Mouse (Mus musculus): ENCODE measurements around the gene Hoxa6.
A peak's percentile ranks its signal among the peaks of the same experiment; 100 is the strongest.

The Hoxa6 gene

GRCm38 (mm10) chr6:52180213-52180710 lies 28.3 kb downstream of the Hoxa6 start:
- no peak for DNase-seq (ENCODE audit: low spot score in 2 of 2)

- DNase-seq (ENCODE audit: low spot score in 2 of 2), result no peak
These were observed 28.8 kb downstream of the Hoxa6 start for GRCm38 (mm10) chr6:52179690-52180089.

GRCm38 (mm10) chr6:52178918-52179665 lies 29.4 kb downstream of the Hoxa6 start:
- no peak for DNase-seq (ENCODE audit: low spot score in 2 of 2)

GRCm38 (mm10) chr6:52177806-52178205 lies 30.7 kb downstream of the Hoxa6 start:
- DNase-seq (ENCODE audit: low spot score in 2 of 2), result no peak

GRCm38 (mm10) chr6:52177061-52177735 lies 31.3 kb downstream of the Hoxa6 start, which contains the start of gene 5730596B20Rik:
5730596B20Rik (plus strand) TSS chr6:52177498.
- no peak for DNase-seq (ENCODE audit: low spot score in 2 of 2)

GRCm38 (mm10) chr6:52176391-52176790 lies 32.1 kb downstream of the Hoxa6 start:
- no peak for DNase-seq (ENCODE audit: low spot score in 2 of 2)

- no peak for DNase-seq (ENCODE audit: low spot score in 2 of 2)
These were observed 32.7 kb downstream of the Hoxa6 start for GRCm38 (mm10) chr6:52175864-52176263.

- DNase-seq (ENCODE audit: low spot score in 2 of 2), result no peak
These were observed 33.4 kb downstream of the Hoxa6 start for GRCm38 (mm10) chr6:52174968-52175751.

- no peak for DNase-seq (ENCODE audit: low spot score in 2 of 2)
These were observed 34.9 kb downstream of the Hoxa6 start for GRCm38 (mm10) chr6:52173648-52174047.

GRCm38 (mm10) chr6:52172501-52172900 lies 36.0 kb downstream of the Hoxa6 start:
- DNase-seq (ENCODE audit: low spot score in 2 of 2), result peak; percentile 54 to 86

- DNase-seq (ENCODE audit: low spot score in 2 of 2), result no peak
These were observed 36.6 kb downstream of the Hoxa6 start for GRCm38 (mm10) chr6:52171938-52172337.

GRCm38 (mm10) chr6:52171331-52171730 lies 37.2 kb downstream of the Hoxa6 start:
- DNase-seq (ENCODE audit: low spot score in 2 of 2), result no peak

GRCm38 (mm10) chr6:52170898-52171223 lies 37.7 kb downstream of the Hoxa6 start:
- no peak for DNase-seq (ENCODE audit: low spot score in 2 of 2)

GRCm38 (mm10) chr6:52170166-52170897 lies 38.2 kb downstream of the Hoxa6 start:
- DNase-seq (ENCODE audit: low spot score in 2 of 2), result no peak

- no peak for DNase-seq (ENCODE audit: low spot score in 2 of 2)
These were observed 38.9 kb downstream of the Hoxa6 start for GRCm38 (mm10) chr6:52169499-52170165.

GRCm38 (mm10) chr6:52168191-52169055 lies 40.1 kb downstream of the Hoxa6 start:
- DNase-seq (ENCODE audit: low spot score in 2 of 2), result no peak

- no peak for DNase-seq (ENCODE audit: low spot score in 2 of 2)
These were observed 40.8 kb downstream of the Hoxa6 start for GRCm38 (mm10) chr6:52167736-52168161.

- no peak for DNase-seq (ENCODE audit: low spot score in 2 of 2)
These were observed 41.3 kb downstream of the Hoxa6 start for GRCm38 (mm10) chr6:52167176-52167575.

- no peak for DNase-seq (ENCODE audit: low spot score in 2 of 2)
These were observed 42.0 kb downstream of the Hoxa6 start for GRCm38 (mm10) chr6:52166431-52167077.

Data from urinary bladder, postnatal 36 days (tissue).